Mouse (Mus musculus) ovary, postnatal 36 days (tissue): Measurements from ENCODE around the gene Myh3.

Experiments
- DNase-seq: peaks from one replicate; pipeline ENCODE4 v3.0.0; 2022; ENCODE audit warnings: low spot score, mixed read lengths

The Myh3 gene

GRCm38 (mm10) chr11:67105689-67106088, 27.6 kb downstream of the Myh3 start:
- DNase-seq: no peak

GRCm38 (mm10) chr11:67106973-67107372, 28.9 kb downstream of the Myh3 start:
- DNase-seq: no peak

- peak; percentile 50 for DNase-seq
Measured at GRCm38 (mm10) chr11:67110168-67110948, 32.3 kb downstream of the Myh3 start.

- DNase-seq: peak; percentile 55
Measured at GRCm38 (mm10) chr11:67112019-67112850, 34.1 kb downstream of the Myh3 start.

- peak; percentile 56 for DNase-seq
Measured at GRCm38 (mm10) chr11:67112851-67113202, 34.7 kb downstream of the Myh3 start.

GRCm38 (mm10) chr11:67113381-67113780, 35.3 kb downstream of the Myh3 start:
- DNase-seq: no peak

GRCm38 (mm10) chr11:67114261-67114660, 36.2 kb downstream of the Myh3 start:
- DNase-seq: no peak

- no peak for DNase-seq
Measured at GRCm38 (mm10) chr11:67114901-67115300, 36.8 kb downstream of the Myh3 start.

GRCm38 (mm10) chr11:67116725-67117124, 38.6 kb downstream of the Myh3 start:
- no peak for DNase-seq

GRCm38 (mm10) chr11:67119539-67120070, 41.5 kb downstream of the Myh3 start:
- DNase-seq: no peak

- no peak for DNase-seq
Measured at GRCm38 (mm10) chr11:67120697-67121294, 42.7 kb downstream of the Myh3 start.

- no peak for DNase-seq
Measured at GRCm38 (mm10) chr11:67124943-67125342, 46.8 kb downstream of the Myh3 start.

GRCm38 (mm10) chr11:67125361-67125760, 47.3 kb downstream of the Myh3 start:
- no peak for DNase-seq

GRCm38 (mm10) chr11:67133526-67133925, 55.4 kb downstream of the Myh3 start:
- no peak for DNase-seq

GRCm38 (mm10) chr11:67134654-67135053, 56.6 kb downstream of the Myh3 start:
- no peak for DNase-seq

- no peak for DNase-seq
Measured at GRCm38 (mm10) chr11:67135532-67135931, 57.4 kb downstream of the Myh3 start.

- no peak for DNase-seq
Measured at GRCm38 (mm10) chr11:67139556-67139955, 61.5 kb downstream of the Myh3 start.

GRCm38 (mm10) chr11:67140175-67140574, 62.1 kb downstream of the Myh3 start:
- DNase-seq: no peak

- no peak for DNase-seq
Measured at GRCm38 (mm10) chr11:67141031-67141430, 62.9 kb downstream of the Myh3 start.

GRCm38 (mm10) chr11:67142047-67142446, 63.9 kb downstream of the Myh3 start:
- DNase-seq: no peak

GRCm38 (mm10) chr11:67143065-67143464, 65.0 kb downstream of the Myh3 start:
- no peak for DNase-seq

GRCm38 (mm10) chr11:67143863-67144498, 65.9 kb downstream of the Myh3 start:
- DNase-seq: no peak
